Mouse (Mus musculus): Measurements from ENCODE around the gene Sln.

Sln gene

DNA sequence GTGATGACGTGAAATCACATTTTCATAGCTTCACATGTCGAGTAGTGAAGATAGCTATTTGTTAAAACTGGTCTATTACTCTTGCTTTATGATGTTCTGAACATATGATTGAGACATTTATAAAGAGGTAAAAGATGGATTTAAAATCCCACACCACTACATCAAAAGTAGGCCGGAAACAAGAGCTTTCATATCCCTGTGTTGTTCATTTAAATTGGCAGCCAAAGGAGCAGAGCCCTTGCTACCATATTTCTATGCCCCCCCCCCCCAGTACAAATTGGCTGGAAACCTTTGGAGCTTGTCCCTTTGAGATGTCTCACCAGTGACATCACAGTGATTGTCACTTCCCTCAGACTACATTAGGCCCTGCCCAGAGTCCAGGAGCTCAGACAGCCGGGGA, at the start of gene Sln:
Sln (plus strand) TSS at position 301 of the 400 bp plus-strand sequence.
- DNase-seq (ENCODE audit: low spot score in 2 of 2): no peak

DNA sequence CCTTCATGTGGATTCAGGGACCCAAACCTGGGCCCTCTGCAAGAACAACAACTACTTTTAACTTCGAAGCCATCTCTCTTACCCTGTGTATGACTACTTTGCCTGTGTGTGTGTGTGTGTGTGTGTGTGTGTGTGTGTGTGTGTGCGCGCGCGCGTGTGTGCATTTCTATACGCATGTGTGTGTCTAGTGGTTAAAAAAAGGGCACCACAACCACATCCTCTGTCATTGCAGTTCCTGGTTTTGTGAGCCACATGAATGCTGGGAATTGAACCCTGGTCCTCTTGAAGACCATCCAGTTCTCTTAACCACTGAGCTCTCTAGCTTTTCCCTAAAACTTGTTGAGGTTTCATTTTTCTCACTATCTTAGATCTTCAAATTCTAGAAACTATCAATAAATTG, 47.0 kb upstream of the Sln start:
- no peak for DNase-seq (ENCODE audit: low spot score in 2 of 2)

DNA sequence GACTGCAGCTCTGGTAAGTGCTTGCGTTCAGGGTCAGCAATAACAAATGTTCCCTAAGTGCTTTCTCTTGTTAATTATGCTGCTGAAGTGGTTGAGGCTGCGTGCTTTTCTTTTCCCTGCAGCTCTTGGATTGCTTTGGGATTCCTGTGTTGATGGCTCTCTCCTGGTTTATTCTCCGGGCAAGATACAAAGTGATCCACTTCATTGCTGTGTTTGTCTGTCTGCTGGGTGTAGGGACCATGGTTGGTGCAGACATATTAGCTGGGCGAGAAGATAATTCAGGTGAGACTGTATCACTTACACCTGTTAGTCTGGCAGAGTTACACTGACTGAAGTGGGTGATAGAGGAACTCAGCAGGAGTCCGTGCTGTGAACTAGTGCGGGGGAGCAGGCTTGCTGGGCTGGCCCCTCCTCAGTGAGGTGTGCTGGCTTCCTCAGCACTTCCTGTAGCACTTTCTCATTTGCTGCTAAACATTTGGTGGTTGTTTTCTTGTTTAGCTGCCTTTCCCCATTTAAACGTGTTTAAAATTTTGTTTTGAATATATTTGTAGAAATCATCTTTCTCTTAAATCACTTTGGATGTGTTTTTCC, 43.4 kb upstream of the Sln start:
- DNase-seq (ENCODE audit: low spot score in 2 of 2): no peak

DNA sequence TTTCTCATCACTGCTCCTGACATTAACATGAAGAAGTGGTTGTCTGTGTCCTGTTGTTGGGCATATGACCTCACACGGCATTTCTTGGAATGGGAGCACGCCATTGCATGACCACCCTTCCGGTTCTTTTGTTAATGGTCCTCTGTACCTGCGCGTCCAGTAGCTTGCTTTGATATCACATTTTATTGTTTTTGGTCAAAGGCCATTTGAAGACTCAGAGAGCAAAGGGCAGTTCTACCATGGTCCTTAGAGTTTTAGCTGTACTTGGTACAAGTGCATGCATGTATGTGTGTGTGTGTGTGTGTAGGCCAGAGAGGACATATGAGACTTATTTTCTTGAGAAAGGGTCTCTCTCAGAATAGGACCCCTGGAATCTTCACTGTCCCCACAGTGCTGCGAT, 36.5 kb upstream of the Sln start:
- no peak for DNase-seq (ENCODE audit: low spot score in 2 of 2)

DNA sequence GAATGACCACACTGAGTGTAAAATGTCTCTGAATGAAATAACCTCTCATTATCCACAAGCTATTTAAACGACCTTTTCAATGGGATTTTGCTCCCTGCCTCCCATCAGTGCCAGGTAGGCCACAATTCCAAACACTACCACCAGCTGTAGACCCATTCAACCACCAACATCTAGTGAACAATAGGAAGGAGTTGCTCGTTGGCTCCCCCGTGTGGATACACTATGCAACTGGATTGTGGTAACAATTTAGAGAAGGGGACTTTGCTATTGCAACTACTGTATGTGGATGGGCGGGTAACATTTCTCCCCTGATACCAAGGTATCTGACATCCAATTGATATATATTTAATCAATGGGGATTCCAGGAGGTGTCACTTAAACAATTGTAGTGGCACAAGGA, 31.2 kb upstream of the Sln start:
- peak; percentile 26 to 77 for DNase-seq (ENCODE audit: low spot score in 2 of 2)

DNA sequence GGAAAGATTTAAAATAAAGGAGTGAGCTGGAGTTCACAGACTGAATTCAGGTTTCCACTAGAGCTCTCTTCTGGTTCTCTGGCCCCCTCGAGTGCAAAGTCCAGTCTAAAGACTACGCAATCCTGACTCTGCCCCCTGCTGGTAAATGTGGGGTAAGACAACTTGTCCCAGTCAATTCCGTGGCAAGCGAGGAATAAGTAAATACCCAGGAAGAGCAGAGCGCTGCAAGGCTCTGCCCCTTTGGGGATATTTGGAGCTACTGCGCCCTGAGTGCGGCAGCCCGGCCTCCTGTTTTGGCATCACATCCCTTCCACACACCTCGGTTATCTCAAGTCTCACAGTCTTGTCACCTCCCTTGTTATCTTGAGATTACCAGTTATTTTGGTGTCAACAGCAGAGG, 24.6 kb upstream of the Sln start:
- DNase-seq (ENCODE audit: low spot score in 2 of 2): no peak

DNA sequence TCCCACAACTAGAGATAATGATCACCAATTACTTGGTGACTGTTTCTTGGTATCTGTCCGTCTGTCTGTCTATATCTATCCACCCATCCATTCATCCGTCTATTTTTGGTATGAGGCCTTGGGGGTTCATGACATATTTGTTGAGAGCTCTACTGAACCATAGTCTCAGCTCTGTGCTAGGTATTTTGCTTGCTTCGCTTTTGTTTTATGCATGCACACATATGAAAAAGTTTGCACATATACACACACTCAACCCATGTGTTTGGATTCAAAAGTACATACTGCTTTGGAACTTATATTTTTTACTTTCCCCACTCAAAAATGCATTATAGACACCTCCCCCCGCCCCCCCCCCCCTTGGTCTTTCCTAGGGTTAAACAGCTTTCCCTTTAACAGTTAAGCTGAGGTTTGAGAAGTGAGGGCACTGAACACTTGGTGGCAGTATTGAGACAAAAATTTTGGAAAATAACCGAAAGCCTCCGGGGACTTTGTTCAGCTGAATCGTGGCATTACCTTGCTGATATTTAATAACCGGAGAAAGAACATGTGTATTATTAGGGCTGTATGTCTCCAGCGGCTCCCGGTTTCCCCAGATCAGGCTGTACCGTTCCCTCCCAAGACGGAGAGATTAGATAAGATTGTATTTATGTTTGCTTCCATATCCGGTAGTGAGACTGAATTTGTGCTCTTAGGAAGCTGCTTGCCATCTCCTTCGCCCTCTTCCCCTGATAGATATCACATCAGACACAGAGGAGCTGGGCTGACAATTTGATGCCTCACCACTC, 20.7 kb upstream of the Sln start:
- peak in 1 of 2 experiments; percentile 19 for DNase-seq (ENCODE audit: low spot score in 2 of 2)

DNA sequence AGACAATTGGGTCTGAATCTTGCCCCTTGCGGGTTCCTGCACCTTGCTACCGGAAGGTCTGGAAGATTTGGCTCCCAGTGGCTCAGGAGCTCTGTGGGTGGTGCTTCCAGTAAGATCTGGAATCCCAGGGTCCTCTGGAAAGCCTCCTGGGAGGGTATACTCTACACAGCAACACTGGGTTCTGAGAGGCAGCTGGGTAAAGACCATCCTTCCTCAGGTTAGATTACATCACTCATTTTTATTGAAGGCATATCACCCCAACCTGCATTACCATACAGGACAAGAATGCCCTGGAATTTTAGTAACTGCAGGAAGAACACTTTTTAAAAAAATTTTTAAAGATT, 20.1 kb upstream of the Sln start:
- DNase-seq (ENCODE audit: low spot score in 2 of 2): no peak

DNA sequence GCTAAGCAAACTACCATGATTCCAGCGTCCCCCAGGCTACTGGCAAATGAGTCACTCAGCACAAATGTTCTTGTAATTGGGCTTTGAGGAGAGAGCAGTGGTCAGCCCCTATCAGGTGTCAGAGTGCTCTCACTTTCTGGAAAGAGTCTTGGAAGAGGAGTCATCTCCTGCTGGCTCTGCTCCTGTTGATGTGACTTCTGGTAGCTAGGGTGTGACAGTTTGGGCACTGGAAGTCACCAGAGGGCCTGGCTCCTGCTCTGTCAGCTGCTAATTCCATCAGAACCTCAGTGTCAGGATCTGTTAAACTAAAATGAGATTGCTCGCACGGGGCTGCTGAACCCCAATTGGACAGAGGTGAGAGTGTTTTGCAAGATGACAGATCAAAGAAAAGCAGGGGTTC, 14.9 kb upstream of the Sln start:
- no peak for DNase-seq (ENCODE audit: low spot score in 2 of 2)

DNA sequence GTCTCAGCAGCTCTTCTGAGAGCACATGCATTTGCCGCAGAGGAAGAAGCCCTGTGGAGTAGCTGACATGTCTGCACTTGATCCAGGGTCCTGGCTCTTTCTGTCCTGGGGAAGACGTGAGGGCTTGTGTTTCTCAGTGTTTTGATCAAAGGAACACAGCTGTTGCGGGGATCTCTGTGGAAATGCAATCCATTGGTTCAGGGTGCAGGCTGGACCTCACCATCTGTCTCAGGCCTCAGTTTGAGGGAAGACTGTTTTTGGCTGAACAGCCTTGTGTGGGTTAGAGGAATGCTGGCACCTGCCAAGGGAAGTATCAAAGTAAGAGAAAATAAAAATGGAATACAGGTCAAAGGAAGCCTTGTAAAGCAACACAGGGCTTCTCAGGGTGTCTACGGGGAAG, 14.0 kb upstream of the Sln start:
- DNase-seq (ENCODE audit: low spot score in 2 of 2): no peak

DNA sequence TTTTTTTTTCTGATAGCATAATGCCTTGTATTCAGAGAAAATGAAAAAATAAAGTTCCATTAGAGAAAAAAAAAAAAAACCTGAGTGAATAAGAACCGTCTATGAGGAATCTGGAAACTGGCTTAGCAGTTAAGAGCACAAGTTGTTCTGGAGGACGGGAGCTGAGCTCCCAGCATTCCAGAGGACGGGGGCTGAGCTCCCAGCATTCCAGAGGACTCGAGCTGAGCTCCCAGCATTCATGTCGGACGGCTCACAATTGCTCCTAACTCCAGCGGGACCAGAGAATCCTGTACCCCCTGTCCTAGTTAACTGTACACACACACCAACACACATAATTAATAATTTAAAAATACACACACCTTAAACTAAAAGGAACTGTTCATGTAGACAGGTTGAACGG, 11.1 kb upstream of the Sln start:
- DNase-seq (ENCODE audit: low spot score in 2 of 2): no peak

DNA sequence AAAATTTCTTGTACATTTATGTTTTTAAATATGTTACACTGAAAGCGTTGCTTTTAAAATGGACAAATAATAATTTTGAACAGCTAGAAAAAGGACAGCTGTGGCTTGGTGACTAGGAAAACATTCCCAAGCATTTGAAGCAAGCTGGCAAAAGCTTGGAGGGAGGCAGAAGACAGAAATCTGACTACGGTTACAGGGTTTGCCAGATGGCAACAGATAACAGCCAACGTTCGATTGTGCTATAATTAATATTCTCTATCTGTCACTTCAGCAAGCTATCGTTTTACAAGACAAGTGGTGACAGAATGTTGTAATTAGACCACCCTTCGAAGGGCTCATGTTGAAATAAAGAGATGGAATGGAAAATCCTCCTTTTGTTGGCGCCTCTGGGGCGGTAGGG, 1.4 kb upstream of the Sln start:
- DNase-seq (ENCODE audit: low spot score in 2 of 2): no peak

DNA sequence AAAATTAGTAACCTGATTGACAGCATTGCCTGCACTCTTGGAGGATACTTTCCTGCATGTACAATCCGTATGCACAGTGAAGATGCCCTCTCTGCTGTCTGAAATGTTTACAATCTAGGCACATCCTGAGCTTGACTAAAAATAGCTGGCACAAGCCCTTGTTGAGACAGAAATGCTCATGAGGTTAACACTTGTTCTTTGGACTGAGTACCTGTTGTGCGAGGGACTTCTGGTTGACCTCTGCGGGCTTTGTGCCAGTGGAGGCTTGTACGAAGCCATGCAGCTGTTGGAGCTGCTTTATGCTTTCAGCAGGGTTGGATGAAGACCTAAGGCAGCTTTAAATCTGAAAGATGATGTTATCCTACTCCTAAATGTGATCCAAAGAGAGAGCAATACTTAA, 2.2 kb downstream of the Sln start:
- DNase-seq (ENCODE audit: low spot score in 2 of 2): no peak

DNA sequence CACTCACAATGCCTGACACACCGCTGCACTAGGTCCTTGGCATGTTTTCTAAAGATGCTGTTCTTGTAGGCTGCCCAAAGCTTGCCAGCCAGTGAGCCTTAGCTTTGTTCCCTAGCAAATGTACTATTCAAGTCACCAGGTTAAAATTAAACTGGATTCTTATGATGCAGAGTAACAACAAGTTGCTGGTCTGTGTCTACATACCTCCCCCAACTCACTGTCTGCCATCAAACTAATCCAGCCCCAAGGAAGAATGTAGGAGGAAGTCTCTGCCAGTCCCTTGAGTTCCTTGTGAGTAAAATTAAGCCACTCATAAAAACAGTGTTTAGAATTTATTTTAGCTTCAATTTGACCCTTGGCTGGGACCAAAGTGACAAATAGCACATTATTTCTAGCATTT, 3.7 kb downstream of the Sln start:
- no peak for DNase-seq (ENCODE audit: low spot score in 2 of 2)

DNA sequence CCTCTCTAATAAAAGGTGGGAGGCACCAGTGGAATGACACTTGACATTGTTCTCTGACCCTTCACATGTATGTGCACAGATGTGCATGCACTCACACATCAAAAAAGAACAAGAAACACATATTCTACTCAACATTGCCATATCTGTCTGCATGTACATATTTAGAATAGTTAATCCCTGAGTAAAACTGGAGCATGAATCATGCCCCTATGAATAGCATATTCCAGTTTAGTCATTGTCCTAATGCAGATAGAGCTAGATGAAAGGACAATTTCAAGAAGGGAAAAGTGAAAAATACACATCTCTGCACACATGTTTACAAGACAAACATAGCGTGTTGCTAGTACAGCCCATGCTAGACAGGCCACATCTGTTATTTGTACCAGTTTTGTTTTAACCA, 4.6 kb downstream of the Sln start:
- DNase-seq (ENCODE audit: low spot score in 2 of 2): no peak

DNA sequence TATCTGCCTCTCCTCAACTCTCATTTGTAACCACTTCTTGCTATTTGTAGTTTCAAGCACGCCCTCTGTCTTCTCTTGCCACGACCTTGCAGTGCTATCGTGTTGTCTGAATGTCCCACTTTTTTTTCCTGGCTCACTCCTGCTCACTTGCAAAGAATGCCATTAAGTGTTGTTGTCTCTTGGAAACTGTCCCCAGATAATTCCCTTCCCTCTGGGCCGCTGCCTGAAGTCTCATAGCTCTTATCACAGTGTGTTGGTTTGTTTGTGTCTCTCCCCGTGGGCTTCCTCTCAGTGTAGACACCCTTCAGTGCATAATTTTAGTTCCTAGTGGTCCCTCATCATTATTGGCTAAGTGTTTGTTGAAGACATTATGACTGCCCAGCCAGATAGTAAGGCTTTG, 7.9 kb downstream of the Sln start:
- DNase-seq (ENCODE audit: low spot score in 2 of 2): no peak

DNA sequence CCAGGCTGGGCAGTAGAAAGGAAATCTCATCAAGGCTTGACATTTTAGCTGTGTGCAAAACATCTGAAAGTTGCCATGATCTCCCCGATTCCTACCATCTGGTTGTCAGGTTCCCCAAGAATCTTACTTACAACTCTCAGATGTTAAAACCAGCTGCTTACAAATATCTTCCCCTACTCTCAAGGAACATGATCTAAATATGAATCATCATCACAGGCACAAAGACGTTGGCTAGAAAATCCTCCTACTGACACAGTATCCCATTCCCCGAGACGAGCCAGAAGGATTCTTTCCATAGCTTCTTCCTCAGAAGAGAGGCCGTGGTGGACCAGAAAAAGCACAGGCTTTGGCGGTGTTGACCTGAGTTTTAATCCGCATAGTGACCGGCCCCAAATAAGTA, 23.3 kb downstream of the Sln start:
- DNase-seq (ENCODE audit: low spot score in 2 of 2): no peak

DNA sequence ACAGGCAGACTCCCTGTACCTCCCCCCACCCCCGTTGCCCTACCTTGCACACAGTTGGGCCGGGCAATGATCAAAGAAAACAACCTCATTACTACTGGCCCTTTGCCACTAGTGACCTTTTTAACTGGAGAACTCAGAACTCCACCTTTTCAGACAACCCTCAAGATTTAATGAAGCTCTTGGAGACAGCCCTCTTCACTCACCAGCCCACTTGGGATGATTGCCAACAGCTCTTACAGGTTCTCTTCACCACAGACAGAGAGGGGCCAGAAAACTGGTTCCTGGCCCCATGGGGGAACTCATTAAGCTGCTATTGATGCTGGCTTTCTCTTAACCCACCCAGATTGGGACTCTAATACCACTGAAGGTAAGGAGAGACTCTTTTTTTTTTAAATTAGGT, 27.5 kb downstream of the Sln start:
- DNase-seq (ENCODE audit: low spot score in 2 of 2): no peak

DNA sequence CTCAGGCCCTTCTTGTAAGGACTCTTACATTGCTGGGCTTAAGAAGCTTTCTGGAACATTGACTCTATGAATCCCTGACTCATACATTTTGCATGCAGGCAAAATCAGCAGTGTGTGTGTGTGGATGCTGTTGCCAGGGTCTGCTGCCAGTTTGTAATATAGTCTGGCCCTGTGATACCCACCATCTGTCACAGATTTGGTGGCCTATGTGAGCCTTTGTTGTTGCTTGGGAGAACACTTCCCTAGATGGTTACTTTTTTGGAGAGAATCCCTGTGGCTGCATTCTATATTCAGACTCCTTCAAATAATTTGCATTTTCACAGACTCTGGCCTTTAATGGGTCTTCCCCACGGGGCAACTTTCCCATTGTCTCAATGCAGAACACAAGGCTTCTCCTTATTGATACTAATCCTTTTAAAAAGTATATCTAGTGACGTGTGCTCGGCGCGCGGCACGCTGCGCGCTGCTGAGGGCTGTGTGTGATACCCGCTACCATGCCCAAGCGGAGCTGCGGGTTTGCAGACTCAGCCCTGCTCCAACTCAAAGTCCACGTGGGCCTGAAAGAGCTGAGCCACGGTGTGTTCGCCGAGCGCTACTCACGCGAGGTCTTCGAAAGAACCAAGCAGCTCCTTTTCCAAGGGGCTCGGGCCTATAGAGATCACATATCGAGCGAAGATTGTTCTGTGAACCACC, 33.8 kb downstream of the Sln start:
- DNase-seq (ENCODE audit: low spot score in 2 of 2): no peak

DNA sequence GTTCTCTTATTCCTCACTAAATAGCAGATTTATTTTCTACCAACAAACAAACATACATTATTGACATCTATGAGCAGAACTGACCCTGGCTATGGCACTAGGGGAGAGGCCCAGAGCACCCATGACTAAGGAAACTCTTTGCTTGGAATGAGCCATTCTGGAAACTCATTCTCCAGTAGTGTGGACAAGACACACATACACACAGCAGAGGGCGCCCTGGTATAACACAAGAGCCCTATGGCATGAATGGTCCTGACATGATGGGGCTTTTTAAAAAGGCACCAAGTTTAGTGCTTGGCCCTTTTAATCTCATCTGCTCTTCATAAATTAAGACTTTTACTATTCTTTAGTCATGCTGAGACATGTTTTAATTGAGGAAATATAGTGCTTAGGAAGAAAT, 40.1 kb downstream of the Sln start:
- no peak for DNase-seq (ENCODE audit: low spot score in 2 of 2)

DNA sequence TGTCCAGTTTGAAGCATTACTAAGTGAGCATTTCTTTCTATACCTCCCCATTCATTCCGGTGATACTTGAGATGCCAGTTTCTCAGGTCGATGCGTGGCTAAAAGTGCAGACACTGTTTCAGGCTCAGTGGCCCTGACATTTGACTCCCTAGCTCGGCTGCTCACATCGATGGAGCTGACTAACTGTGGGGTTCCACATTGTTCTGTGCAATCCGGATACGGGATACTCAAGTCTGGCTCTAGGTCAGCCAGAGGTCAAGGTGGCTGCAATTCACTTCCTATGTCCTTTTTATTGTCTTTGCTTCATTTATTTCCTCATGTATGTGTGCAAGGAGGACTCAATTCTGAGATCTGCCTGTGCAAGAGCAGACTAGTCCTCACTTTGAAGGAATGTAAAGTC, 45.9 kb downstream of the Sln start:
- no peak for DNase-seq (ENCODE audit: low spot score in 2 of 2)

DNA sequence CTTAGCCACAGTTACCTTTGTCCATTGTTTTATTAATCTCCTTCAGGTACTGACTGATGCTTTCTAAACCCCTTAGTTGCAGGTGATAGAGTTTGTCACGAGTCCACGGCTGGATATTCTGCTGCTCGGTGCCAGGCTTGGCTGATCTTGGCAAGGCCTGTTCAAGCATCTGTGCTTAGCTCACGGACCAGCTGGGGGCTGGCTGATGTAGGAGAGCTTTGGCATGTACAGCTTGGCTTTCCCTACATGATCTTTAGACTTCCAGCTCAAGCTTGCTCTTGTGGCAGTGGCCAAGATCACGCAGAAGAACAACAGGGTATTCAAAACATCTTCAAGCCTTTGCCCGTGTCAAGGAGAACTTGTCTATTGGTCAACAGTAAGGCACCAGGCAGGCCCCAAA, 49.9 kb downstream of the Sln start:
- DNase-seq (ENCODE audit: low spot score in 2 of 2): no peak

DNA sequence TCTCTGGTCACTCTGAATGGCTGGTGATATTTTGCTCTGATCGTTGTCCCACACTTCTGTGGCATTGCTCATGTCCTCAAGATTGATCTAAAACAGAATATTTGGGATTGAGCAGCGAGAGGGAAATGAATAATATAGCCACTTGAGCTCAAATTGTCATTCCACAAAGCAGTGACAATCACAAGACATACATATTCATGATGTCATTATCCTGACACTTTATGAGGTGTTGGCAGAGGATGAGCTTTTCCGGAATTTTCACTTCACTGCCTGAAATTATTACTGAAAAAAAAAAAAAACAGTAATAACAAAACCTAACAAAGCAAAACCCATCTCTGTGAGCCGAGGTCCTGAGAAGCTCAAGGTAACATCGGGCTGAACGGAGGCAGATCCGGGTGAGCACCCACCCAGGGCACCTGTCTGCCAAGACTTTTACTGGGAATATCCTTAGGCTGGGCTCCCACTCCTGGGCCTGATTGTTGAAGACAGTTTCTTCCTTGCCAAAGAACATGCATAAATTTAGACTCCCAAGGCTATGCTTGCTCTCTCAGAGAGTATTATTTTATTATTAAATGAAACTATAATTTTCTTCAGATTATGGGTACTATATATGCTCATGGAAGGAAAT, 53.4 kb downstream of the Sln start:
- no peak for DNase-seq (ENCODE audit: low spot score in 2 of 2)
